Mouse (Mus musculus) layer of hippocampus, postnatal 36 days (tissue): Measurements from ENCODE around the gene Wnt6. TPM values are rescaled to one million over a fixed set of nuclear protein-coding genes. Genes with fewer than 3 reads are reported as not detected.

ENCODE experiments used
- DNase-seq, 2 experiments: peaks; one replicate each; pipeline ENCODE4 v3.0.0; 2022
- total RNA-seq, 2 experiments: library from RNA; stranded (reverse); gene quantifications; 2 replicates each; pipeline ENCODE4 v1.2.3; 2021

Gene Wnt6
- total RNA-seq, result under 1 TPM; 0.30 to 0.81 TPM

DNA sequence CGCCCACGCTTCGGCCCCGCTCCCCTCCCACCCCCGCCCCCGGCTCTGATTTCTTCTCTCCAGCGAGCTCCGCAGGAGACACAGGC lies at the start of gene Wnt6:
TSS of gene Wnt6 (plus strand) at position 48 of the 86 bp plus-strand sequence.
- DNase-seq, result no peak

DNA sequence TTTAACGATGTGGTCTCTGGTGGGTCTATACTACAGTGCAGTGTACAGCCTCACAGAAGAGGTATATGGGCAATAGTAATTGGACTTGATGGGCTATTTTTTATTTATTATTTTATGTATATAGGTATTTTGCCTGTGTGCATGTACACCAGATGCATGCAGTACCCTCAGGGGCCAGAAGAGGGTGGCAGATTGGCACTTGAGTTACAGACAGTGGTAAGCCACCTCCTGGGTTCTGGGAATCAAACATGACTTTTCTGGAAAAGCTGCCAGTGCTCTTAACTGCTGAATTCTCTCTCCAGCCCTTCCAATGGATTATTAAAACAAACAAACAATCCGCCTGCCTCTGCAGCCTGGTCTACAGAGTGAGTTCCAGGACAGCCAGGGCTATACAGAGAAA lies 47.9 kb upstream of the Wnt6 start:
- no peak for DNase-seq

- no peak for DNase-seq
Measured at GRCm38 (mm10) chr1:74726114-74726513, 45.6 kb upstream of the Wnt6 start.

DNA sequence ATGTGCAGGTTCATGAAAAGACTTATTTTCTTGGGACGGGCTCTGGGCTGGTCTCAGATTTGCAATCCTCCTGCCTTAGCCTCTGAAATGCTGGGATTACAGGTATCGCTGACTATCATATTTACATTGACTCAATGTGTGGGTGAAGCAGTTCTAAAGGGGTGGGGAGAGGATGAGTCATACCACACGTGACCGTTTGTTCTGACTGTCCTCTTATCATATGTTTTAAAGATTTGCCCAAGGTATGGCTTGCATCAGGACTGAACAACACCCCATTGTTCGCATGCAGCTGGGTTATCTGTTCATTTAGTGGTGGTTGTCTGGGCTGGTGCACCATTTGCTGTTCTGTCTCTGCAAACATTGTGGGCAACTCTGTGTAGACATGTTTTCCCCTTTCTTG lies 45.0 kb upstream of the Wnt6 start:
- DNase-seq, result no peak

- no peak for DNase-seq
Measured at GRCm38 (mm10) chr1:74728446-74728845, 43.2 kb upstream of the Wnt6 start.

- DNase-seq, result no peak
Measured at GRCm38 (mm10) chr1:74736977-74737376, 34.7 kb upstream of the Wnt6 start.

DNA sequence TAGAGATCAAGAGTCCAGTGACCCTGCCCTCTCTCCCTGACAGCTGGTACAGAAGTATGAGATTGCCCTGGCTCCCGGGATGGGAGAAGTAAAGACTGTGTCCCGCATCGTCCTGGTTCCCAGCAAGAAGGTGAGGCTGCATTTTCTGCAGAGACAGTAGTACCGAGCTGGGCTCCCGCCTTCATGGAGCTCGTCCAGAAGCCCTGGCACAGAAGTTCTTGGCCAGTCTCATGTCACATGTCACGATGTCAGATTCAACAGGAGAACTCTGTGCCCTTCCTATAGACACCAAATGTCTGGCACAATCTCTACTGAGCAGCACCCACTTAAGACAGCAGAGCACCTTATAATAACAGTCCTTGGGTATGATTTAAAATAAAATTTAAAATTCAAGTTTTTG lies 34.2 kb upstream of the Wnt6 start:
- no peak for DNase-seq

- no peak for DNase-seq
Measured at GRCm38 (mm10) chr1:74740846-74741245, 30.8 kb upstream of the Wnt6 start.

DNA sequence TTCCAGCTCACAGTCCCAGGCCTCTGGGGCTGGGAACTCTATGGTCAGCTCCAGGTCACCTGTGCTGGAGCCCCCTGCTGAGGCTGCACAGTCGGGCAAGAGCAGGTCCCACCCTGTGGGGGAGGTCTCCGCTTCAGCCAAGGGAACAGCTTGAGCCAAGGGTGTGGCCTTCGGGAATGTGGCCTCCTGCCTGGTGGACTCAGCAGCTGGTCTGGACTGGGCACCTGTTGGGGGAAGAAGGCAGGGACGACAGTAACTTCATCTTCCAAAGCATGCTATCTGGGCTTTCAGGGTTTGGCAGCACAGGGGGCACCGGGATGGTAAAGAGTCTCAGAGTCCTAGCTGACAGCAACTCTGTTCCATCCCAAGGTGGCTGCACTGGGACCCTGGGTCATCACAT lies 24.4 kb upstream of the Wnt6 start:
- no peak for DNase-seq

- peak; percentile 27 to 42 for DNase-seq
Measured at GRCm38 (mm10) chr1:74748643-74749271, 22.9 kb upstream of the Wnt6 start, which contains the start of gene Prkag3. Prkag3 (minus strand) TSS chr1:74749221.

DNA sequence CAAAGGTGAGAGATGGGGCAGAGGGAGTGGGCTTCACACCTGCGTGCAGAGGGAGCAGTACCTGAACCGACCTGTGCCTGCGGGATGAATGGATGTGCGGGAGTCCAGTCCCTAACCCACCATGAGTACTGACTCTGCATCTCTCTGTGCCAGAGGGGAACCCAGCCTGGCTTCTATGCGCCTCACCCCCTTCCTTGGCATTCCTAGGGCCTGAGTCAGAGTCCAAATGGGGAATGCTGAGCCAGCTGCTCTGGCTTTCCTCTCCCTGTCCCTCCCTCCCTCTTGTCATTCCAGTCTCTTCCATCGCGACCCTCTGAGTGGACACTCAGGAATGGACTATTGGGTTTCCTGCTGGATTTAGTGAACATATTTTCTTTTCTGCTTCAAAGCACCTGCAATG lies 22.4 kb upstream of the Wnt6 start:
- DNase-seq, result no peak

DNA sequence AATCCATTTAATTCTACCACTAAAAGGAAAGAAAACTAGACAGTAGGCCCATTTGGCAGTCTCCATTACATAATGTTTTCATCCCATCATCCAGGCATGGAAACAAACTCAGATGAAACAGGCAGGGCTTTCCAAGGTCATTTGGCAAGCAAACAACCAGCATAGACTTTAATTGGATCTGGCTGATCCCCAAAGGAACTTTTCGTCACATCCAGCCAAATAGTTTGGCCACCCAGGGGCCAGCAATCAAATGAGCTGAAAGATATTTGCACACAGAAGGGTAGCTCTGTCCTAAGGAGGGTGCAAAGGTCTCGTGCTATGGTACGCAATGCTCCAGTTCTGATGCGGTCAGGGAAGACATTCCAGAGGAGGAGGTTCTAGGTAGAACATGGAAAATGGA lies 21.0 kb upstream of the Wnt6 start:
- DNase-seq, result no peak

GRCm38 (mm10) chr1:74752150-74752549 lies 19.5 kb upstream of the Wnt6 start:
- no peak for DNase-seq

DNA sequence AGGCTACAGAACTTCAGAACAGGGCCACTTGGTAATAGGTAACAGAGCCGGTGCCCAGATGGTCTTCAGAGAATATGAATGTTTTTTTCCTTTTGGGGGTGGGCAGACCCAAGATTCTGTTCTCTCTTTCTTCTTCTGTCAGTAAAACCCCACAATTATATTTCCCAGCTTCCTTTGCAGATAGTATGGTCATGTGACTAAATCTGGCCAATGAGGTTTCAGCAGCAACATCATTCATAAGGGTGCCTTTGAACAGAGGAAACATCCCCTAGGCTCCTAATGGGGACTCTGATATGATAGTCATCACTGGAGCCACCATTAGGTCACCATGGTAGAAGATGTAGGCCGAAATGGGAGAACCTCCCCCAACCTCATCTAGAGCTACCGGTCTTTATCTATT lies 18.9 kb upstream of the Wnt6 start:
- DNase-seq, result no peak

- no peak for DNase-seq
Measured at GRCm38 (mm10) chr1:74753266-74753974, 18.3 kb upstream of the Wnt6 start.

GRCm38 (mm10) chr1:74754175-74754785 lies 17.4 kb upstream of the Wnt6 start:
- DNase-seq, result no peak

- DNase-seq, result no peak
Measured at GRCm38 (mm10) chr1:74759773-74760172, 11.9 kb upstream of the Wnt6 start.

DNA sequence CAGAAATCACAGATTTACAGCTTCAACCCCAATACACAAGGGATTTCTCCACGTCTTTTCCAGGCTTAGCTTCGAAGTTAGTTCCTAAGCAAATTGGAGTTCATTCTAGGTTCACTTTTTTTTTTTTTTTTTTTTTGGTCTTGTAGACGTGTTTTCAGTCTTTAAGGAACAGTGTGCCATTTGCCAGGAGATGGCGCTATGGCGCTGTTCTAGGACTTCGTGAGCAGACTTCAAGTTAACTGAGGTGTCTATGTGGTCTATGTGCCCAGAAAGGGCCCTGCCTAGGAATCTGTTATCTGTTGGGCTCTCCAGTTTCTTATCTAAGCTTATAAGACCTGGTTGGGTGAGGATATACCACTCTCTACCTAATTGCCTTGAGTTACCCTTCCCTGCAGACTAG lies 8.6 kb upstream of the Wnt6 start:
- peak in 1 of 2 experiments; percentile 64 for DNase-seq

DNA sequence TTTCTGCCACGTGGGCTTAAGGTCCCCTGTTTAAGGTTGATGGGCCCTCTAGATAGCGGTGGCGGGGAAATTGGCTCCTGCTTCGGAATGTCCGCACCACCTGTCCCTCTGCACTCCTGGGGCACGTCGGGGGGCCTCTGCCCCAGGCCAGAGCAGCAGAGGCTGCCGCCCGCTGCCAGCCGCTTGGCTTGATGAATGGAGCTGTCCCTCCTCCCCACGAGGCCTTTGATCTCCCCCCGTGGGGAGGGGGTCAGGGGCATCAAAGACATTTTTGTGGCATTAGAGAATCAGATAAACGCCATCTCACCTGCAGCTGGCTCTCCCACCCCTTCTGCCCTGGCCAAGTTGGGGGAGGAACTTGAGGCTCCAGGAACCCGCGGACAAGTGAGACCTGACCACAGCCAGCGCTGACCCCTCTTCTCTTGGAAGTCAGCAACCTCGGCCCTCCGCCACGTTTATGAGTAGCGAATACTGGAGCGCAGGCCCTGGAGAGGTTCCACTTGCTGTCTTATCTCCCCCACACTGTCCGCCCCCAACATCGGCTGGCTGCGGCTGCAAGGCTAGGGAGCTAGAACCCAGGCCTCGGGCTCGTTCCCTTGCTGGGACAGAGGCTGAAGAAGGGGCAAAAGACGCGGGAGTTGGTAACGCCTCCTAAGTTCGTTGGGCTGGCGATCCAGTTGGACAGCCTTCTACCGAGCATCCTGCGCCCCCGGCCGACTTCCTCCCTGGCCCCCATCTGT lies 795 bp upstream of the Wnt6 start:
- DNase-seq, result no peak

DNA sequence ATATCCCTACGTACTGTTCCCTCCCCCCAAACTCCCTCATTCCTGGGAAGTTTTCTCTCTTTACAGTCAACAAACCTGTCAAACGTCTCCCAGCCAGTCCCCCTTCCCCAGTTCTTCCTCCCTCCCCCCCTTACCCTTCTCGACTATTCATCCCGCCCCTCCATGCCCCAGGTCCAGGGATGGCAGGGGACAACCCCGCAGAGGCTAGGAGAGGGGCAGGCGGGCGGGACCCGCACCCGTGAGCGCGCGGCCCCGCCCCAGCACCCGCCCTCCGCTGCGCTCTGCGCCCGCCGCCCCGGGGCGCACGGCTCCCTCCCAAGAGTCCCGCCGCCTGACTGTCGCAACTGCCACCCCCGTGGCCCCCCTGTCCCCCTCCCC lies 236 bp upstream of the Wnt6 start:
- DNase-seq, result no peak

DNA sequence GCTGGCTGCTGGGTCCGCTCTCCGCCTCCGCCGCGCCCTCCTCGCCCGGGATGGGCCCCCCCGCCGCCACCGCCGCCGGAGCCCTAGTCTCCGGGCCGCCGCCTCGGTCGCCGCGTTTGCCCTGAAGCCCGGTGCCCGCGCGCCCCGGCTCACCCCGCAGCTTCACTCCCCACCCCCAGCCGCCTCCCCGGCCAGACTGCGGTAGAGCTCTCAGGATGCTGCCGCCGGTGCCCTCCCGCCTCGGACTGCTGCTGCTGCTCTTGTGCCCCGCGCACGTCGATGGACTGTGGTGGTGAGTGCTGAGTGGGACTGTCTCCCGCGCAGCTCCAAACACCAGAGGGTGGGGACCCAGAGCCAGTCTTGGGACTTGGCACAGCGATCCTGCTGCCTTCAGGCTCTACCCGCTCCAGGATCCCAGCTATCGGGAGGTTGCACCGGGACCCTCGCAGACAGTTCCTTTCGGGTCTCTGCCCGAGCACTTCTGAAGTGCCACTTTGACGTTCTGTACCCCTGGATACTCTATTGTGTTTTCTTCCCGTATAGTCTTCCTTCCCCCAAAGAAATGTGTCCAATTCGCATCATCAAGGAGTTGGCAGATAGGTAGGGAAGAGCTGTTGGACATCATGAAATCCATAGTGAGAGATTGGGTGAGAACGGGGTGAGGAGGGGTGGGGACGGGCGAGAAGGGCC lies 384 bp downstream of the Wnt6 start:
- no peak for DNase-seq

DNA sequence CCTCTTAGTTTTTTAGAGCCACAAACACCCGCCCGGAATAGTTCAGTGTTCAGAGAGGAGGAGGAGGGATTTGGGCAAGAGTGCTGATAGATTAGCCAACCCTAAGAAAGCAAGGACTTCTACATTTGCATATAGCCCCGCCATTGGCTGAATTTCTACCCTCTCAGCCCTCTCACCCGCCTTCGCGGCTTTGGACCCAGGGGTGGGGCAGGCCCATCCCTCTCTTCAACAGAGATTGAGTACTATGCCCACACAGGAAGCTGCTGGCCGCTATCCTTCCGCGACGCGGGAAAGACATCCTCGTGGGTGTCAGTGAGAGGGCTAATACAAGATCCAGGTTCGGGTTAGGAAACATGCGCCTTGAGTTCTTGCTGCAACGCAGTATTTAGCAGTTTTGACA lies 1.4 kb downstream of the Wnt6 start:
- DNase-seq, result peak in 1 of 2 experiments; percentile 48

- no peak for DNase-seq
Measured at GRCm38 (mm10) chr1:74774062-74774461, 2.4 kb downstream of the Wnt6 start.
